Mouse (Mus musculus) spleen, adult 2 months (tissue): ENCODE data around the gene Adcy2. TPM values are rescaled to one million over a fixed set of nuclear protein-coding genes. Genes with fewer than 3 reads are reported as not detected.

Source experiments
- DNase-seq, 2 experiments: peaks; one replicate each; pipeline versions ENCODE4 v3.0.0 to v3.0.0-alpha.2; 2012 to 2021; ENCODE audit warnings: low spot score in 2 of 2, low read depth in 1 of 2
- H3K27ac ChIP-seq: fragments of 200-500 bp; 2 replicates; pipeline ENCODE4 v1.5.1; 2012; ENCODE audit warnings: low read length, inconsistent platforms; ENCODE audit not compliant: insufficient read depth
- H3K27me3 ChIP-seq: fragments of 200-500 bp; 2 replicates; pipeline ENCODE4 v1.6.1; 2012; ENCODE audit warnings: mild to moderate bottlenecking, moderate library complexity, low read length, inconsistent platforms; ENCODE audit not compliant: control insufficient read depth, insufficient read depth
- H3K36me3 ChIP-seq: fragments of 200-500 bp; 2 replicates; pipeline ENCODE4 v1.6.1; 2012; ENCODE audit warnings: mild to moderate bottlenecking, low read length, inconsistent platforms; ENCODE audit not compliant: control insufficient read depth, insufficient read depth
- H3K4me1 ChIP-seq: fragments of 200-500 bp; 2 replicates; pipeline ENCODE4 v1.6.1; 2011; ENCODE audit warnings: inconsistent platforms; ENCODE audit not compliant: control insufficient read depth, insufficient read depth, insufficient read length
- H3K4me3 ChIP-seq: fragments of 200-500 bp; 2 replicates; pipeline ENCODE4 v1.5.1; 2011; ENCODE audit warnings: mild to moderate bottlenecking, inconsistent platforms; ENCODE audit not compliant: insufficient read depth, insufficient read length; ENCODE audit errors: extremely low read depth
- CTCF ChIP-seq: fragments of 200-500 bp; IDR thresholded peaks from 2 replicates; pipeline ENCODE4 v1.5.1; 2011; ENCODE audit warnings: mild to moderate bottlenecking, inconsistent platforms; ENCODE audit not compliant: insufficient read depth, insufficient read length, insufficient replicate concordance; ENCODE audit errors: extremely low read depth
- POLR2A ChIP-seq: fragments of 200-500 bp; IDR thresholded peaks from 2 replicates; pipeline ENCODE4 v1.6.1; 2011; ENCODE audit warnings: low read depth, low read length, inconsistent platforms
- WGBS: fragments of 180-500 bp; shearing (Covaris S2); methylation state at CpG from one replicate; pipeline ENCODE4 v1.1.7; 2018; 5-methylcytosine and 5-hydroxymethylcytosine counted together
- polyA plus RNA-seq: library from polyadenylated mRNA; depleted of rRNA; stranded (reverse); fragments of >200 nt; gene quantifications from 2 replicates; pipeline ENCODE4 v1.2.3, GENCODE M21; 2012

Gene Adcy2
- polyA plus RNA-seq, 1 experiment: 0.25 TPM

- Histone ChIP-seq H3K4me3 (no peak overlapping the region), H3K27me3 (no peaks in the 10 kb centered on the region), H3K36me3 (no peaks in the 10 kb centered on the region), H3K4me1 (no peaks in the 10 kb centered on the region), H3K27ac (no peak overlapping the region)
- no peak for TF ChIP-seq CTCF
- 4% methylated on average over 17 of the region's 17 CpGs for WGBS
- DNase-seq: no peak
Measured at GRCm38 (mm10) chr13:68998558-68998917, 803 bp downstream of the Adcy2 start.

GRCm38 (mm10) chr13:68997821-68998551 lies 1.4 kb downstream of the Adcy2 start:
- TF ChIP-seq CTCF: no peak
- TF ChIP-seq POLR2A: no peak
- whole genome bisulfite sequencing: 15% methylated on average over 22 of the region's 22 CpGs
- no peaks in the 10 kb centered on the region for H3K36me3 ChIP-seq
- H3K4me3 ChIP-seq: no peak overlapping the region
- DNase-seq: no peak
- H3K27ac ChIP-seq: no peak overlapping the region
- H3K4me1 ChIP-seq: no peaks in the 10 kb centered on the region
- H3K27me3 ChIP-seq: no peaks in the 10 kb centered on the region

- Histone ChIP-seq H3K27me3 (no peaks in the 10 kb centered on the region), H3K4me3 (no peak overlapping the region), H3K36me3 (no peaks in the 10 kb centered on the region), H3K4me1 (no peaks in the 10 kb centered on the region), H3K27ac (no peak overlapping the region)
- no peak for TF ChIP-seq POLR2A
- TF ChIP-seq CTCF: no peak
- WGBS: 35% methylated on average over 10 of the region's 10 CpGs
- no peak for DNase-seq
Measured at GRCm38 (mm10) chr13:68997386-68997785, 2.0 kb downstream of the Adcy2 start.

- no peak for TF ChIP-seq CTCF
- TF ChIP-seq POLR2A: no peak
- DNase-seq: no peak
- H3K27me3 ChIP-seq: no peaks in the 10 kb centered on the region
- no peaks in the 10 kb centered on the region for H3K36me3 ChIP-seq
- H3K4me3 ChIP-seq: no peak overlapping the region
- no peaks in the 10 kb centered on the region for H3K4me1 ChIP-seq
- H3K27ac ChIP-seq: no peak overlapping the region
- 82% methylated on average over 3 of the region's 3 CpGs for WGBS
Measured at GRCm38 (mm10) chr13:68996661-68997060, 2.7 kb downstream of the Adcy2 start.

GRCm38 (mm10) chr13:68985789-68986188 lies 13.6 kb downstream of the Adcy2 start:
- H3K27me3 ChIP-seq: no peaks in the 10 kb centered on the region
- H3K36me3 ChIP-seq: no peaks in the 10 kb centered on the region
- 97% methylated on average over 2 of the region's 2 CpGs for WGBS
- H3K4me3 ChIP-seq: no peak overlapping the region
- TF ChIP-seq POLR2A: no peak
- no peak for TF ChIP-seq CTCF
- DNase-seq: no peak
- no peak overlapping the region for H3K27ac ChIP-seq
- H3K4me1 ChIP-seq: no peaks in the 10 kb centered on the region

- no peak for DNase-seq
- H3K27ac ChIP-seq: no peak overlapping the region
- no peaks in the 10 kb centered on the region for H3K36me3 ChIP-seq
- WGBS: 87% methylated on average over 15 of the region's 15 CpGs
- H3K27me3 ChIP-seq: no peaks in the 10 kb centered on the region
- TF ChIP-seq CTCF (no peak), POLR2A (no peak)
- H3K4me3 ChIP-seq: no peak overlapping the region
- no peaks in the 10 kb centered on the region for H3K4me1 ChIP-seq
Measured at GRCm38 (mm10) chr13:68984000-68984399, 15.3 kb downstream of the Adcy2 start.

- H3K4me3 ChIP-seq: no peak overlapping the region
Measured at GRCm38 (mm10) chr13:68981048-68981447, 18.3 kb downstream of the Adcy2 start.

More at GRCm38 (mm10) chr13:68981048-68981447, 18.3 kb downstream of the Adcy2 start:
- no peaks in the 10 kb centered on the region for H3K36me3 ChIP-seq
- TF ChIP-seq POLR2A: no peak
- TF ChIP-seq CTCF: no peak
- H3K4me1 ChIP-seq: no peaks in the 10 kb centered on the region
- H3K27ac ChIP-seq: no peak overlapping the region
- WGBS: 91% methylated on average over 2 of the region's 2 CpGs
- H3K27me3 ChIP-seq: no peaks in the 10 kb centered on the region
- DNase-seq: no peak
